Mouse (Mus musculus) hindbrain, embryonic 10.5 days (tissue): ENCODE measurements around the gene Emx1. TPM values are rescaled to one million over a fixed set of nuclear protein-coding genes. Genes with fewer than 3 reads are reported as not detected.

Experiments used
- DNase-seq: peaks from one replicate; pipeline ENCODE4 v3.0.0-alpha.2; 2017; ENCODE audit warnings: low spot score
- H3K27ac ChIP-seq: fragments of 300-500 bp; sonication (generic); 2 replicates; pipeline ENCODE4 v1.5.1; 2016; ENCODE audit warnings: mild to moderate bottlenecking, moderate library complexity
- H3K27me3 ChIP-seq: fragments of 300-500 bp; sonication (generic); 2 replicates; pipeline ENCODE4 v1.6.1; 2016; ENCODE audit warnings: mild to moderate bottlenecking; ENCODE audit not compliant: poor library complexity, insufficient read depth, severe bottlenecking
- H3K36me3 ChIP-seq: fragments of 300-500 bp; sonication (generic); 2 replicates; pipeline ENCODE4 v1.6.1; 2016; ENCODE audit warnings: mild to moderate bottlenecking, moderate library complexity
- H3K4me1 ChIP-seq: fragments of 300-500 bp; sonication (generic); replicated peaks from 2 replicates; pipeline ENCODE4 v1.6.1; 2016; ENCODE audit warnings: mild to moderate bottlenecking
- H3K4me3 ChIP-seq: fragments of 300-500 bp; sonication (generic); 2 replicates; pipeline ENCODE4 v1.5.1; 2016; ENCODE audit warnings: mild to moderate bottlenecking, moderate library complexity
- H3K9me3 ChIP-seq: fragments of 300-500 bp; sonication (generic); 2 replicates; pipeline ENCODE4 v1.6.1; 2016; ENCODE audit warnings: mild to moderate bottlenecking, moderate library complexity
- WGBS: fragments of 180-500 bp; shearing (Covaris S2); methylation state at CpG from one replicate; pipeline ENCODE4 v1.1.7; 2016; 5-methylcytosine and 5-hydroxymethylcytosine counted together
- polyA plus RNA-seq: library from polyadenylated mRNA; unstranded; fragments of >200 nt; fragmentation: Nextera tagmentation; extraction: Ambion mirVana; gene quantifications from 2 replicates; pipeline ENCODE4 v1.2.1, GENCODE M21; 2016

Gene Emx1
- polyA plus RNA-seq, 1 experiment from 2014 or later: 0.52 TPM

GRCm38 (mm10) chr6:85249821-85250220 lies 62.6 kb downstream of the Emx1 start:
- Histone ChIP-seq H3K4me3 (no peak overlapping the region), H3K4me1 (peaks cover 12% of the 10 kb centered on the region), H3K9me3 (no peaks in the 10 kb centered on the region), H3K27ac (no peak overlapping the region), H3K36me3 (peaks cover 5% of the 10 kb centered on the region; the same call in 1 of the 2 replicates), H3K27me3 (no peaks in the 10 kb centered on the region)
- DNase-seq: no peak
- 85% methylated on average over 9 of the region's 9 CpGs for WGBS

DNA sequence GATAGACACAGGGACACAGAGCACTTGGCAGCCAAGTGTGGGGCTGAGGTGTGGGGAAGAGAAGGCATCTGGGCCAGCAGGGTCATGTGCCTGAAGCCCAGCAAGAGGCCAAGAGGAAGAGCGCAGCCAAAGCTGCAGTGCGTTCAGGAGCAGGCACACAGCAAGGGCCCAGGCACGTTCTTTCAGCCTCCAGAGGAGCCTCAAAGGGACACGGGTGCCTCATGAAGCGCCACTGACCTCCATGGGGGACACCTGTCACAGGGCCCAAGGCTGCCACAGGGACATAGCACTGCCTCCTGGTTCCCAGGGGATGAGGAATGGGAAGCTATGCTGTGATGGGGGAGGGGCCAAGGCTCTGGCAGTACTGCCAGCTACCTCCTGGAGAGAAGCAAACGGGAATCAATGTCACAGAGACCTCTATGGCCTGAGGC lies 63.6 kb downstream of the Emx1 start:
- H3K27me3 ChIP-seq: no peaks in the 10 kb centered on the region
- no peaks in the 10 kb centered on the region for H3K9me3 ChIP-seq
- H3K27ac ChIP-seq: no peak overlapping the region
- WGBS: 30% methylated on average over 6 of the region's 6 CpGs
- no peak for DNase-seq
- peaks cover 12% of the 10 kb centered on the region for H3K4me1 ChIP-seq
- H3K4me3 ChIP-seq: no peak overlapping the region
- no peaks in the 10 kb centered on the region for H3K36me3 ChIP-seq

GRCm38 (mm10) chr6:85252251-85253058 lies 65.2 kb downstream of the Emx1 start:
- H3K27ac ChIP-seq: no peak overlapping the region
- WGBS: 86% methylated on average over 17 of the region's 17 CpGs
- no peaks in the 10 kb centered on the region for H3K36me3 ChIP-seq
- H3K4me3 ChIP-seq: no peak overlapping the region
- no peaks in the 10 kb centered on the region for H3K27me3 ChIP-seq
- peaks cover 12% of the 10 kb centered on the region for H3K4me1 ChIP-seq
- DNase-seq: no peak
- no peaks in the 10 kb centered on the region for H3K9me3 ChIP-seq

DNA sequence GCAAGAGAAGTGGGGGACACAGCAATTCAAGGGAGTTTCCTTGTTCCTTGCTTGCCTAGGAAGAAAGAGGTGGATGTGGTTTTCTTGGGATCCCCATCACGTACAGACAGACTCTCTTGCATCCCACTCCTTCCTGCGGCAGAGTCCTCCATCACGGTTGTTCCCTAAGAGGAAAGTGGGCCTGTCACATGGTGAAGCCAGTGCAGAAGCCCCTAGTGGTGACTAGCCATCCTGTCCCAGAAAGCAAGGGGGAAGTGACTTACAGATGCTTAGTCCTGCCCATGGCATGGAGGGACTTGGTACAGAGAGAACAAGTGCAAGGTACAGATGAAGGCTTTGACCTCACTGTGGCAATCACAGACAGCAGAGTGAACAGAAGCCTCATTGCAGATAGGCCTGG lies 66.0 kb downstream of the Emx1 start:
- WGBS: 78% methylated on average over 3 of the region's 3 CpGs
- H3K27ac ChIP-seq: no peak overlapping the region
- no peaks in the 10 kb centered on the region for H3K9me3 ChIP-seq
- H3K27me3 ChIP-seq: no peaks in the 10 kb centered on the region; the same call in 1 of the 2 replicates
- H3K4me1 ChIP-seq: peaks cover 12% of the 10 kb centered on the region
- H3K36me3 ChIP-seq: no peaks in the 10 kb centered on the region
- no peak overlapping the region for H3K4me3 ChIP-seq
- DNase-seq: no peak

Other genes starting within 250 kb of the Emx1 start
- gene Exoc6b, start 117.9 kb upstream of the Emx1 start, polyA plus RNA-seq: 22.6 and 30.2 TPM in 2 replicates
- 53.8 and 66.2 TPM in 2 replicates for gene Spr, start 49.7 kb upstream of the Emx1 start, polyA plus RNA-seq
- gene Sfxn5, start 146.0 kb downstream of the Emx1 start, polyA plus RNA-seq: 8.0 and 9.4 TPM in 2 replicates
- 3.9 and 5.8 TPM in 2 replicates for gene Rab11fip5, start 187.2 kb downstream of the Emx1 start, polyA plus RNA-seq
- not detected in 2 replicates for gene Noto, start 236.4 kb downstream of the Emx1 start, polyA plus RNA-seq
- gene Smyd5, start 244.6 kb downstream of the Emx1 start, polyA plus RNA-seq: 69.3 and 82.0 TPM in 2 replicates